Mouse (Mus musculus) activated CD4-positive, CD25-positive, alpha-beta regulatory T cell, adult 4 months (primary cell): Measurements from ENCODE around the gene Hist1h2ag. TPM values are rescaled to one million over a fixed set of nuclear protein-coding genes. Genes with fewer than 3 reads are reported as not detected.

ENCODE experiments used
- ATAC-seq: one replicate; pipeline ENCODE4 v1.8.0; 2017
- polyA plus RNA-seq, 2 experiments: library from polyadenylated mRNA; unstranded; fragments of 100-300 nt; shearing (Covaris generic); gene quantifications; one replicate each; pipeline ENCODE4 v1.2.1; 2017

Gene Hist1h2ag
- polyA plus RNA-seq, 2 experiments from 2014 or later = not detected

DNA sequence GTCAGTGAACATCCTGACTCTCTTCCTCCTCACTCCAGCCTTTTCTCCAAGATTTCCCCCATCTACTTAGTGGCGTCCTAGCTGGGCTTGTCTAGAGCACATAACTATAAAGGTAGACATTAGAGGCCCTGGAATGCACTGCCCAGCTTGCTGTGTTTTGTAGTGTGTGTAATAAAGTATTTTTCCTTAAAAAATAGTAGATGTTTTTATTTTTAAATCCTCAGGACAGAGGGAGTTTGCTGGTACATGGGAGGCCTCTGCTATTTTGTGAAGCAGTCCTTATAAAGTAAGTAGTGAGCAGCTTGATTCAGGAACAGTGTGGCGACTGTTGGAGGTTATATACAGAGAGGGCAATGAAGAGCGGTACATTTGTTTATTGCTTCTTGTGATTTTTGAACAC is 34.0 kb downstream of the Hist1h2ag start:
- ATAC-seq = no peak

DNA sequence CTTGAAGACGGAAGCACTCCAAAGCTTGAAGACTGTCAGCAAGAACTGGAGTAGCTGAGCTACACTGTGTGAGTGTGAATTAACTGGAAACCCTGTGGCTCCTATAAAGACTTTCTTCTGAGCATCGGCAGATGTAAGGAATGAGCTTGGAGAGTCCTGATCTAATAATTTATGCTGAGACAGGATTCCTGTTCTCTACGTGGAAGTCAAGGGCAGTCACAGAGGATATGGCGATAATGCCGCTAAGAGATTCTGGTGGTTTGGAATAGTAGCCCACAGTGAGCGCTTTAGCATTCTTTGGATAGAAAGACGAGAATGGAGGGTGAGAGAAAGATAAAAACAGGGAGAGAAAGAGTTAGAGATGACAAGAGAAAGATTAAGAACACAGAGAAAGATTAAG is 34.9 kb downstream of the Hist1h2ag start:
- ATAC-seq = no peak

DNA sequence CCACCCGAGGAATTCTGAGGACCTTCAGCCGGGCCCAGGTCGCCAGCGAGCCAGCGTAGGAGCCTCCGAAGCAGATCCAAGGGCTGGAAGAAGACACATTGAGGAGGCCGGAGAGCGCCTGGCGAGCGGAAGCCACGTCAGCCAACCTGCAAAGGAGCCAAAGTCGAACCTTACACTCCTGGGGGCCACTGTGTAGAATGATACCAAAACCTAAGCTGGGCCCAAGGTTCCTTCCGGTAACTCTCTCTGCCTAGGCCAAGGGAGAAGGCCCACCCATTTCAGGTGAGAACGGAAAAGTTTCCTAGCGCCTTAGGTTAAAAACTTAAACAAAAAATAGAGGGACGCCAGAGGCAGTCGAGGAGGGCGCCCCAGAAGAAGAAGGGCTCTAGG is 35.6 kb downstream of the Hist1h2ag start:
- no peak for ATAC-seq

DNA sequence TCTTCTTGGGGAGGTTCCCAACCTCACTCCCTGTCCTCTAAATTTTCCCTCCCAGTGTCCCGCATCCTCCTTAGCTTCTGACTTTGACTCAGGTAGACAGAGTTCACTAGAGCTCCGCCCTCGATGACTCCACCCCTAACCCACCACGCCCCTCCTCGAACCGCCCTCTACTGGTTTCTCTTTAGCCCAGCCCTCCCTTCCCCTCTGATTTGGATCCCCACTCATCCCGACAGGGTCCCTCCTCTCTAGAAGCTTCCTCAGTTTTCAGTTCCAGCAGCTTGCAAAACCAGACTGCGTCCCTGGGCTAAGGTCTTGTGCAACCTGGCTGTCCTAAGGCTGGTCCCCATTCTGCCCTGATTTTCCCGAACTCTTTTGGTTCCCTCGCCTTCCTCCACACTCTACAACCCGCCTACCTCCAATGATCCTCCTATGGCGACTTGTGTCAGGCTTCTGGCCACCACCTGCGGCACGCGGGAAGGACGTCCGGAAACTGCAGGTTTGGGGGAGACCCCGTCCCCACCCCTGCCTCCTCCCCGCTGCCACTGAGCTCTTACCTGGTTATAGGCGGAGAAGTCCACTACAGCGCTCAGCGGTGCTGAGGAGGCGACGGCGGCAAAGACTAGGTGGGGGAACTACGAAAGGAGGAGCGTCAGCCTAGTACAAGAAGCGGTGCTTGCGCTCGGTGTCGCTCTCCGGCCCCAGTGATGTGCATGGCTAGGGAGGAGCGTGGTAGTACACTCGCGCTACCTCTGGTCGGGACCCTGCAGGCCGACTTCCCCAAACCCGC is 36.2 kb downstream of the Hist1h2ag start:
- peak; percentile 74 for ATAC-seq

DNA sequence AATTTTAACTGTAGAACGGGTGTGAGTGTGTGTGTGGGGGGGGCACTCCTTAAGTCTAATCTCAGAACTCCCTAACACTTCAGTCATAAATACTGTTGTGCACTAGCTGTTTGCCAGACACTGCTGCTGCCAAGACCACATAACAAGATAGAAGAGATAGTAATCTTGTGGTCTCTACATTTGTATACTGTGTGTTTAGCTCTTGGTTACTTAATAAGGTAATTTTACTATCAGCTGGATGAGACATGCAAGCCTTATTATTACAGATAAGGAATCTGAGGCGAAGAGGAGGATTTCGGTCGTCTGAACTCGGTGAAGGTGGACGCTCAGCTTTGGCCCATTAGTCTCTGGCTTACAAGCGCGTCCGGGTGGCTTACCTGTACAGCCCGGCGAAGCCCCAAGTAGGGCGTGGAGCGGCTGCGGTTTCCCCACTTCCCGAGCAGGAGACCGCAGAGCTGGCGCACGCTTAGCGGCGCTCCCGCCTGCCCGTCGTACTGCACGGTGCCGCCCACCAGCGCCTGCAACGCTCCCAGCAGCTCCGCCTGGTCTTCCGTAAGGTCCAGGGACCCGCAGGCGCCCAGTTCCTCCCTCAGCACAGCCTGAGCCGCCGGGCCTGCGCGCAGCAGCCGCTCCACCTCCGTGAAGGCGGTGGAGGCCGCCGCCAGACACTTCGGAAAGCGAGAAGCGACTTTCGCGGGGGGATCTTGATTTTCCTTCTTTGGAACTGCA is 37.0 kb downstream of the Hist1h2ag start:
- peak; percentile 66 for ATAC-seq

DNA sequence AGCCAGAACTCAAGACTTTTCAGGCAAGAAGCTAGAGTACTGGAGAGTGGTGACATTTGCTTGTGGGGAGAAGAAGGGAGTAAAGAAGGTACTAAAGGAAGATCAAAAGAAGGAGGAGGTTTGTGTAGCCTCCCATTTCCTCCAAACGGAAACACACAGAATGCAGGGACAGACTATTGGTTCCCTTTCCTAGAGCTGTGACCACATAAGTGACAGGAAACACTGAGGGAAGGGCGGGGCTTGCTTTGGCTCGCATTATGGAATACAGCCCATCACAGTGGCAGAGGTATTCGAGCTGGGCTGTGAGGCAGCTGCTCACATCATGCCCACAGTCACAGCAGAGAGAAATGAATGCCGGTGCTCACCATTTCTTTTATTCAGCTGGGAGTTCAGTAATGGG is 40.9 kb downstream of the Hist1h2ag start:
- peak; percentile 14 for ATAC-seq

DNA sequence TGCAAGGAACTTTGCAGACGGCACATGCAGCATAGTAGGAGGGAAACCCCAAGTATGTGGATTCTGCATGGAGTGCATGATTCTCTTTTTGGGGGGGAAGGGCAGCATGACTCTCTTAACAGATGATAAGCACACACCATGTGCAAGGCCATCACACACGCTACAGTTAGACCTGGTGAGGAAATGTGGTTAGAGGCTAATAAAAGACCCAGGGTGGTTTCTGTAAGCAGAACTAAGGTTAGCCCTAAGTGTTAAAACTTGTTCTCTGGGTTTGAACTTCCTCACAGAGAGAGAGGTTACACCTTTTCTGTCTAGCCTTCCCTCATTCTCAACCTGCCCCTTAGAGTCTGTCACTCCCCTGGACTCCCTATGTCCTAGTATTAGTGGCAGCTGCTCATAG is 41.4 kb downstream of the Hist1h2ag start:
- ATAC-seq = no peak

DNA sequence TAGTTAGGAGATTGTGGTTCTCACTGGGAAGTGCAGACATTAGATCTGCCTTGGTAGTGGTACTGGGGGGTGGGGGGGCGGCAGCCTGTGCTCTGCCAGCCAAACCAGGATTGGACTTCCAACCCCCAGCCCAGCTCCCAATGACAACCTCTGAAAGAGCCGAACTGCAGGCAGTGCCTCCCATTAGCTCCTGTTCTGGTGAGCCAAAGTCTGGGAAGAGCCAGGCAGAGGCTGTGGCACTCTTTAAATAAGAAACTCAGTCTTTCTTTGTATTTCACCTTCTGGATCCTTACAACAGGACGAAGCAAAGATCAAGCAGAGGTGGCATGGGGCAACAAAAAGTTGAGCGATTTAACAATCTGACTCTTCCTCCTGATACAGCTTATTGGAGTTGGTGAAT is 43.6 kb downstream of the Hist1h2ag start:
- ATAC-seq = no peak

DNA sequence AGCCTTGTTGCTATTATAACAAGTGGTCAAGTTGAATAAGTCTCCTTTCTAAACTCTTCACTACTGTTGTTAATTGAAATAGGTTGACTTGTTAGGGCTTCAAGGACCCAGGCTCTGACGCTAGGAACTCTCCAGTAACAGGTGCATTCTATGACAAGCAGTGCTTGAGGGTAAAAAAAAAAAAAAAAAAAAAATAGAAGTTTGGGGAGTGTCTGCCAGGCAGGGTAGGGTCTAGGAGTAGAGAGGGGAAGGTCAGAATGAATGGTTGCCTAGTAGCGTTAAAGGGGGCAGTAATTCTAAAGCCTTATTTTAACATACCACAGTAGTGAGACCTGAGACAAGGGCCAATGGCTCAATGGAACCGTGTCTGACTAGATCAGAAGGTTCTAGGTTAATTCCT is 44.3 kb downstream of the Hist1h2ag start:
- ATAC-seq = no peak

DNA sequence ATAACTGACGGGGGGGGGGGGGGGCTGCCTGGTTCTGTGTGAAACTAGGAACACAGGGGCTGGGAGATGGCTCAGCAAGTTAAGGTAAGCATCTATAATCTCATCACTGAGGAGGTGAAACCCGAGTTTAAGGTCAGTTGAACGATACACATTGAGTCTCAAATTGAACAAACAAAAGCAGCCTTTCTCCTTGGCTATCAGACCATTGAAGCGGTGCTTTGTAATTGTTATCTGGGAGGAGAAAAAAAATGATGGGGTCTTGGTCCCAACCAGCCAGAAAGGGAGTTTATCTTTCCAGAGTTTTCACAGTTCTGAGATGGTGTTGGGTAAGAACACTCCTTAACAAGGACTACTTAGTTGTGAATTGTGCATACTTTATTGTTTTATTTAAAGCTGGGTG is 44.9 kb downstream of the Hist1h2ag start:
- no peak for ATAC-seq

DNA sequence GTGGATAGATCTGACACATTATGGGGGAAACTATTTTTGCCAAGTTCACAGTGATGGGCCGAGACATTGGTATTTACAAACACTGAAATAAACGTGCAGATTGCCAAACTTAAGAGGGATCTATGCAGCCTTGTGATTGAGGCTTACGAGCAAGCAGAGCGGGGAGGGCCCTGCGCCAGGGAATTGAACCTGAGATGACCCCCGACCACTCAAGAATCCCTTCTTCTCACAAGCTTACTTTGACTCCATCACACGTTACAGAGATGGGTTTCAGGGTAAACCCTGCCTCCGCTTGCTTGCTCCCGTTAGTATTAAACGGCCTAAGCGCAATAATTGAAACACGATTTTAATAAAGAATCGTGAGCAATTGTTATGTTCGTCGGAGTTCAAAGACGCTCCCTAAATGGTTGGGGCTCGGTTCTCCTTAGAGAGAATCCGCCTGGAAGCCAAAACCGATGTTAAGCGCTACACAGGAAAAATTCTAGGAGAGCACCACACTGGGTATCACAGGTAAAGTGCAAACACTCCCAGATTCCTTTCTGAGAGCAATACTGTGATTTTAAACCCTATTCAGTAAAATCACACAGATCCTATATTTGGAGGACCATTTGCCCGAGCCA is 45.4 kb downstream of the Hist1h2ag start:
- no peak for ATAC-seq

DNA sequence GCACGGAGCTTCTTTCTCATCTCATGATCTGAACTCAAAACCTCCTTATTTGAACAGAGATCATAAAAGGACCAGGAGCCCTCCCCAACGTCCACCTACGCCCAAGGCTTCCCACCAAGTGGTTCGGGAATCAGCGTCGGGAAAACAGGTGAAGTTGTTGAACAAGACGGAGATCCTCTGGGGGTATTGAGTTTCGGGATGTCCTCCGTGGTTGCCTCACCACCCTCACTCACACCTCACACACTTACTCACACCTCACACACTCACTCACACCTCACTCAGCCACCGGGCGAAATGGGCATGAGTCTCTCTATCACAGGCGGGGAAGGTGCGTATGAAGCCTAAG is 45.9 kb downstream of the Hist1h2ag start:
- no peak for ATAC-seq

DNA sequence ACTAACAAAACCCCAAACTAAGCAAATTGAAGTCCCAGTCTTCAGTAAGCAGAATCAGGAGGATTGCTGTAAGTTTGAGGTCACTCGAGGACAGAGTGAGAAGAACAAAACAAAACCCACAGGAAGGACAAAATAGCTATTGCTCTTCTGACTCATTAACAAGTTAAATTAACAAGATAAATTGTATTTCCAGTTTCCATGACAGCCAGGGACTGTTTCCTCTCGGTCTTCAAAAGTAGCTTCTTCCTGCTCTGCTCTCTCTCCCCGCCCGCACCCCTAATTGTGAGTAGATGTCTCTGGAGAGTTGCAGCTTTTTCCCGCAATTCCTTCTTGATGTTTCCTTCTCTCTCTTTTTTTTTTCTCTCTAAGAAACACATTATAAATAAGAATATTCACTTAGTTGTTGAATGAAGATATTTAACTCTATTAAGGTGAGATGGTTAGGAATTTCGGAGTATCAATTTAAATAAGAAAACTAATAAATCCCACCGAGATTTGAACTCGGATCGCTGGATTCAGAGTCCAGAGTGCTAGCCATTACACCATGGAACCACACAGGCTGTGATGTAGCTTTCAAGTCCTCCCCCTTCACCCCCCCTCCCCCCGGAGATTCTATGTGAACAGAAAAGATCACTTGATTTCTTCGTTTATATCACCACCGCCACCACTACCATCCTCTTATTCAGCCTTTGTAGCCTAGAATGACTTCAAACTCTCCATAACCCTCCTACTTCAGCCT is 46.5 kb downstream of the Hist1h2ag start:
- peak; percentile 54 for ATAC-seq

DNA sequence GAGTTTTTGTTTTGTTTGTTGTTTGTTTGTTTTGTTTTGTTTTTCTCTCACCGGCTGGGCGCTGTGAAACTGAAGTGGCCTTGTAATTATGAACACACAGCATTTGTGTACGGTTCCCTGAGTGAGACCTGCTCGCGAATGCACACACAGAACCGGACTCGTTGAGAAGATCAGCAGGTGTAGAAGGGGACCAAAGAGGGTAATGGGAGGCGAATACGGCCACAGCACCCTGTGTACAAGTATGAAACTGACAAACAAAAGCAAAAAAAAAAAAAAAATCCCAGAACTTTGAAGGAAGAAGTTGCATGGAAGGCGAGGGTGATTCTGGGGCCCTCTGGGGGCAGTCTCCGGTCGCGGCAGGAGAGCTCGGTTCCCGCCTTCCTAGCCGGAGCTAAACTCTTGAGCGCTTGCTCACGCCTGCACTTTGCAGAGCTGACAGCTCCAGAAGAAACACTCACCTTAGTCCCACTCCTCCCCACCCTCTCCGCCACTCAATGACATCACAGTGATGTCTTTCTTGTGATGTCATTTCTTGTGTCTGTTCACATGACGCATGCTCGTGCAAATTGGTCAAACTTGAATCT is 47.3 kb downstream of the Hist1h2ag start:
- ATAC-seq = peak; percentile 10

DNA sequence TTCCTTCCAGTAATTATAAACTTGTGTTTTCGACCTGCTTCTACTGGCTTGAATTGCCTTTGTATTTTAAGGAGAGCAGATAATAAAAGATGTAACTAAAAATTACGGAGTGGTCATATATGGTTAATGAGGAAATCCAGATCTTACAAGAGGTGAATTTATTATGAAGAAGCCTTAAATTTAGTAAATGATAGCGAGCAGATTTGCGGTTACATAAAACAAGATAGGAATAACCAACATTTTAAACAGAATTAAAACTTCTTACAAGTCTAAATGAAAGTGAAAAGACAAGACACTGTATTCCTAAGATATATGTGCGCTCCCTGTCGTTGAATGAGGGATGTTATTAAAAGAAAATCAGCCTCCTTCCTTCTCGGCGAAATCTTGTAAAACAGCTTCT is 47.8 kb downstream of the Hist1h2ag start:
- no peak for ATAC-seq

DNA sequence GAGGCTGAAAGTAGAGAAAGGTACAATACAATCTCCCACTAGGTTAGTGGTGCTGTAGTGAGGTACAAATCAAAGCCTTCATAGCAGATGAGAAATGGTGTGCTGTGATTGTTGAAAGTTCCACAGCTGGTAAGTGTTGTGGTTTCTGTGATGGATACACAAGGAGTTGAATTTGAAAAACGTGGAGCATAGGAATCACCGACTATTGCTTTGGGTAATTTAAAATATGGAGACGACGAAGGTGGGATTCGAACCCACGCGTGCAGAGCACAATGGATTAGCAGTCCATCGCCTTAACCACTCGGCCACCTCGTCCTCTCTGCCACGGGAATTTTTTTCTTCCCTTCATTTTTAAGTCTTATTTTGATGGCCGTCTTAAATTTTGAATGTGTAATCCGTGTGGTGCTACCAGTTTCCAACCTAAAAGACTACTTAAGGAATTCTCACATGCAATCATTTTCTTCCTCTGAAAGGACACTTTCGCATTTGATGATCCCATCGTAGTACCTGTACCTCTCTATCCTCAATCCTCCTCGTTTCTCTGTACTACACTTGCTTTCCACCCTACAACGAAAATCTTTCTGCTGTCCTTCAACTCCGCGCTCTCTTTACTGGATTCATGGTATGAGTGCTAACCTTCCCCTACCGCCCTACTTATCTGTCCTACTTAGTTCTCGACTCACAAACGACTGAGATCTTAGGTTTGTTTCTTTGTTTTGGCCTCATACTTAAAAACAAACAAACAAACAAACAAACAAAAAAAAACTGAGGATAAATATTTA is 48.6 kb downstream of the Hist1h2ag start:
- no peak for ATAC-seq

DNA sequence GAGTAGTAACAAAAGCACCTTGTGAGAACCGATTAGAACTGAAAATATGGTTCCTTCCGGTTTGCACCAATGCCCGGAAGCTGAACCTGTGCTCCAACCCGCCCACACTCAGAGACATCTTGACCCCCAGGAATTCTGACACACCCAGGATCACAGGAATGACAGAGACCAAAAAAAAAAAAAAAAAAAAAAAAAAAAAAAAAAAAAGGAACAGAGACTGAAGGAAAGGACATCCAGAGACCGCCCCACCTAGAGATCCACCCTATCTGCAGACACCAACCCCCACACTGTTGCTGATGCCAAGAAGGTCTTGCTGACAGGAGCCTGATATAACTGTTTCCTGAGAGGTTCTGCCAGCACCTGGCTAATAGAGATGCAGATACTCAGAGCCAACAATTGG is 50.2 kb downstream of the Hist1h2ag start:
- no peak for ATAC-seq

Other genes with a start within 250 kb of the Hist1h2ag start
- 1 to 10 TPM; 4.2 to 9.2 TPM for gene Hist1h2bq, start 232.7 kb downstream of the Hist1h2ag start, polyA plus RNA-seq
- gene Hist1h2ao, start 232.5 kb downstream of the Hist1h2ag start, polyA plus RNA-seq = 1 to 10 TPM in 1 of 2 experiments, not detected in 1; 2.4 TPM
- gene Hist1h4m, start 231.2 kb downstream of the Hist1h2ag start, polyA plus RNA-seq = 1 to 10 TPM in 1 of 2 experiments, not detected in 1; 6.5 TPM
- gene Hist1h4n, start 210.7 kb downstream of the Hist1h2ag start, polyA plus RNA-seq = 10 to 100 TPM in 1 of 2 experiments, not detected in 1; 15.9 TPM
- 100 to 1,000 TPM; 214 to 439 TPM for gene Hist1h2ap, start 209.4 kb downstream of the Hist1h2ag start, polyA plus RNA-seq
- gene Hist1h2br, start 209.2 kb downstream of the Hist1h2ag start, polyA plus RNA-seq = 1 to 10 TPM; 4.0 to 9.2 TPM
- gene Zfp184, start 97.8 kb downstream of the Hist1h2ag start, polyA plus RNA-seq = not detected
- gene Pom121l2, start 61.8 kb downstream of the Hist1h2ag start, polyA plus RNA-seq = not detected
- under 1 TPM; 0.19 to 0.48 TPM for gene Prss16, start 33.2 kb downstream of the Hist1h2ag start, polyA plus RNA-seq
- gene Hist1h2ah, start 7.4 kb downstream of the Hist1h2ag start, polyA plus RNA-seq = 100 to 1,000 TPM in 1 of 2 experiments, not detected in 1; 174 TPM
- gene Hist1h2bk, start 7.1 kb downstream of the Hist1h2ag start, polyA plus RNA-seq = 1 to 10 TPM; 2.6 to 4.2 TPM
- 10 to 100 TPM in 1 of 2 experiments, 1 to 10 TPM in 1; 5.9 to 14.6 TPM for gene Hist1h4i, start 1.6 kb downstream of the Hist1h2ag start, polyA plus RNA-seq
- 10 to 100 TPM in 1 of 2 experiments, 1 to 10 TPM in 1; 4.4 to 13.9 TPM for gene Hist1h2bj, start 270 bp upstream of the Hist1h2ag start, polyA plus RNA-seq
- gene Vmn1r188, start 41.5 kb upstream of the Hist1h2ag start, polyA plus RNA-seq = not detected
- gene Vmn1r189, start 62.9 kb upstream of the Hist1h2ag start, polyA plus RNA-seq = not detected
- gene Vmn1r191, start 141.0 kb upstream of the Hist1h2ag start, polyA plus RNA-seq = not detected
- gene Vmn1r192, start 148.2 kb upstream of the Hist1h2ag start, polyA plus RNA-seq = not detected
- not detected for gene Vmn1r193, start 180.2 kb upstream of the Hist1h2ag start, polyA plus RNA-seq
- gene Vmn1r194, start 201.3 kb upstream of the Hist1h2ag start, polyA plus RNA-seq = not detected
- gene Vmn1r195, start 227.6 kb upstream of the Hist1h2ag start, polyA plus RNA-seq = not detected
- gene Vmn1r196, start 247.0 kb upstream of the Hist1h2ag start, polyA plus RNA-seq = not detected